Mouse (Mus musculus) kidney, adult 2 months (tissue): ENCODE measurements around the gene Kcnk6. TPM values are rescaled to one million over a fixed set of nuclear protein-coding genes. Genes with fewer than 3 reads are reported as not detected.
A peak's percentile ranks its signal among the peaks of the same experiment; 100 is the strongest.

ENCODE experiments used
- DNase-seq: peaks from one replicate; pipeline ENCODE4 v3.0.0; 2021
- H3K27ac ChIP-seq: fragments of 200-500 bp; 2 replicates; pipeline ENCODE4 v1.5.1; 2012; ENCODE audit warnings: low read depth, low read length, control low read depth, inconsistent platforms; ENCODE audit not compliant: insufficient read depth
- H3K27me3 ChIP-seq: fragments of 200-500 bp; replicated peaks from 2 replicates; pipeline ENCODE4 v1.6.1; 2012; ENCODE audit warnings: mild to moderate bottlenecking, moderate library complexity, low read length, inconsistent platforms; ENCODE audit not compliant: control insufficient read depth, insufficient read depth
- H3K36me3 ChIP-seq: fragments of 200-500 bp; 2 replicates; pipeline ENCODE4 v1.6.1; 2012; ENCODE audit warnings: mild to moderate bottlenecking, moderate library complexity, low read length, inconsistent platforms; ENCODE audit not compliant: control insufficient read depth, insufficient read depth
- H3K4me1 ChIP-seq: fragments of 200-500 bp; 2 replicates; pipeline ENCODE4 v1.6.1; 2011; ENCODE audit warnings: low read length; ENCODE audit not compliant: control insufficient read depth, insufficient read depth
- H3K4me3 ChIP-seq: fragments of 200-500 bp; 2 replicates; pipeline ENCODE4 v1.5.1; 2011; ENCODE audit warnings: mild to moderate bottlenecking, low read depth, low read length, control low read depth; ENCODE audit not compliant: insufficient read depth
- CTCF ChIP-seq: fragments of 200-500 bp; conservative IDR thresholded peaks from 2 replicates; pipeline ENCODE4 v1.5.1; 2011; ENCODE audit warnings: low read depth, mild to moderate bottlenecking, control low read depth, low read length, moderate library complexity, mixed read lengths; ENCODE audit not compliant: insufficient read depth, insufficient read length
- POLR2A ChIP-seq: fragments of 200-500 bp; IDR thresholded peaks from one replicate; pipeline ENCODE4 v1.6.1; 2011; ENCODE audit warnings: low read depth, low read length, control low read depth
- WGBS: fragments of 180-500 bp; shearing (Covaris S2); methylation state at CpG from one replicate; pipeline ENCODE4 v1.1.7; 2018; 5-methylcytosine and 5-hydroxymethylcytosine counted together
- polyA plus RNA-seq: library from polyadenylated mRNA; depleted of rRNA; stranded (reverse); fragments of >200 nt; gene quantifications from 2 replicates; pipeline ENCODE4 v1.2.3, GENCODE M21; 2012

Kcnk6 gene
- polyA plus RNA-seq, 1 experiment, result 5.6 TPM

GRCm38 (mm10) chr7:29236593-29236992 is 4.3 kb upstream of the Kcnk6 start:
- H3K4me3 ChIP-seq, result no peak overlapping the region

GRCm38 (mm10) chr7:29234661-29235060 is 2.3 kb upstream of the Kcnk6 start:
- no peak overlapping the region for H3K4me3 ChIP-seq
- TF ChIP-seq POLR2A (no peak), CTCF (peak; percentile 26; the same call in 1 of the 2 replicates)
- no peak overlapping the region for H3K27ac ChIP-seq

More at GRCm38 (mm10) chr7:29236593-29236992, 4.3 kb upstream of the Kcnk6 start:
- Histone ChIP-seq H3K4me1 (peaks cover 9% of the 10 kb centered on the region), H3K27me3 (no peaks in the 10 kb centered on the region), H3K36me3 (no peaks in the 10 kb centered on the region), H3K27ac (no peak overlapping the region)
- no peak for DNase-seq
- TF ChIP-seq CTCF (no peak), POLR2A (no peak)
- WGBS, result 67% methylated on average over 4 of the region's 4 CpGs

DNA sequence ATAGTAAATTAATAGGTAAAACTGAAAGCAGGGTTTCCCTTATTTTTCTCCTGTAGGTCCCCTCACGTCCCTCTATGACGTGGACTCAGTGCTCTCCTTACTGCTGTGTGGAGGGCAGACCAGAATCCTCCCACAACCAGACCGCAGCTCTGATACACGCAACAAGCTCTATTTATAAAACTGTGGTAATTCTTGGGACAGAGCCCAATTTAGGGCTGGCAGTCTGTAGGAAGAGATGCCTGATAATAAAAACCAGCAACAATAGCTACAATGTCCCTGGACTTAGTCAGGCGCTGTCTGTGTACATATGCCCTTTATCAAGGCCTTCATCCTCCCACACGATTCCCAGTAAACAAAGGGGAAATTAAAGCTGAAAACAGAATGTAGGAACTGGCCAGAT is 1.4 kb upstream of the Kcnk6 start:
- Histone ChIP-seq H3K4me1 (peaks cover 2% of the 10 kb centered on the region; the same call in 1 of the 2 replicates), H3K4me3 (no peak overlapping the region), H3K27ac (no peak overlapping the region), H3K36me3 (no peaks in the 10 kb centered on the region), H3K27me3 (no peaks in the 10 kb centered on the region)
- DNase-seq, result no peak
- 68% methylated on average over 6 of the region's 6 CpGs for WGBS
- TF ChIP-seq POLR2A (no peak), CTCF (no peak)

More at GRCm38 (mm10) chr7:29234661-29235060, 2.3 kb upstream of the Kcnk6 start:
- no peak for DNase-seq
- no peaks in the 10 kb centered on the region for H3K36me3 ChIP-seq
- no peaks in the 10 kb centered on the region for H3K27me3 ChIP-seq
- WGBS, result 84% methylated on average over 5 of the region's 5 CpGs
- H3K4me1 ChIP-seq, result peaks cover 9% of the 10 kb centered on the region

GRCm38 (mm10) chr7:29231517-29231916 is 798 bp downstream of the Kcnk6 start:
- TF ChIP-seq POLR2A (no peak), CTCF (no peak)
- H3K4me1 ChIP-seq, result no peaks in the 10 kb centered on the region
- no peaks in the 10 kb centered on the region for H3K36me3 ChIP-seq
- WGBS, result 49% methylated on average over 3 of the region's 3 CpGs
- no peak overlapping the region for H3K27ac ChIP-seq
- H3K27me3 ChIP-seq, result no peaks in the 10 kb centered on the region
- H3K4me3 ChIP-seq, result peak overlapping the region; percentile 57
- no peak for DNase-seq

GRCm38 (mm10) chr7:29230560-29230959 is 1.8 kb downstream of the Kcnk6 start:
- no peaks in the 10 kb centered on the region for H3K4me1 ChIP-seq
- no peak overlapping the region for H3K4me3 ChIP-seq
- no peaks in the 10 kb centered on the region for H3K36me3 ChIP-seq
- no peak overlapping the region for H3K27ac ChIP-seq
- H3K27me3 ChIP-seq, result no peaks in the 10 kb centered on the region
- no peak for DNase-seq
- WGBS, result 46% methylated on average over 3 of the region's 3 CpGs
- no peak for TF ChIP-seq CTCF
- no peak for TF ChIP-seq POLR2A

DNA sequence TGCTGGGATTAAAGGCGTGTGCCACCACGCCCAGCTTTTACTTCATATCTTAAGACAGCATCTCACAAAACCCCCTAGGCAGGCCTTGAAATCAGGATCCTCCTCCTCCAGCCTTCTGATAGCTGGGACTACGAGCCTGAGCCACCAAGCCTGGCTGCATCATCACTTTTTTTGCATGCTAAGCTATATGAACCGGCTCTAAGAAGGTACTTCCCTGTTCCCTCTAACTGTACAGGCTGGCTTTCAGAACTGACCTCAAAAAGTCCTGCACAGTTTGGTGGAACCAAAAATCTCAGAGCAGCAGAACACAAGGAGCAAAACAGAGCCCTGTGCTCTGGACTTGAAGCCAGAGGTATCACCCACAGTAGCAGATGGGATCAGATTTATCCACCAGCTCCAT is 4.1 kb downstream of the Kcnk6 start:
- no peaks in the 10 kb centered on the region for H3K4me1 ChIP-seq
- 67% methylated on average over 4 of the region's 4 CpGs for WGBS
- H3K36me3 ChIP-seq, result no peaks in the 10 kb centered on the region
- no peak for DNase-seq
- no peaks in the 10 kb centered on the region for H3K27me3 ChIP-seq
- no peak overlapping the region for H3K27ac ChIP-seq
- TF ChIP-seq POLR2A, result no peak
- TF ChIP-seq CTCF, result no peak
- H3K4me3 ChIP-seq, result no peak overlapping the region

DNA sequence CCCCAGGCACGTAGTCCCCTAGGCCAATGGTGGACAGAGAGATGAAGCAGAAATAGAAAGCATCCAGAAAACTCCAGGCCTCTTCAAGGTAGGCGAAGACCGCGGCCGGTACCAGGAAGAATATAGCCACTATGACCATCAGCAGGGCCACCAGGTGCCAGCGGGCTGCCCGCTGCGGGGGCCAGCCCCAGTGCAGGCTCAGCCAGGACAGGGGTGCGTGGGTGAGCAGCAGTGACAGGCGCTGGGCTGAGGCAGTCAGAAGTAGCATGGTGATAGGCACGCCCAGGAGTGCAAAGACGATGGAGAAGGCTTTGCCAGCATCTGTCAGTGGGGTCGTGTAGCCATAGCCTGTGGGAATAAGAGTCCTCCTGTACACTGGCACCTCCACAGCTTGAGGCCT is 6.8 kb downstream of the Kcnk6 start:
- Histone ChIP-seq H3K27me3 (no peaks in the 10 kb centered on the region), H3K36me3 (no peaks in the 10 kb centered on the region), H3K4me1 (no peaks in the 10 kb centered on the region), H3K27ac (no peak overlapping the region), H3K4me3 (no peak overlapping the region)
- WGBS, result 82% methylated on average over 13 of the region's 13 CpGs
- TF ChIP-seq POLR2A (no peak), CTCF (no peak)
- no peak for DNase-seq
